Mouse (Mus musculus): ENCODE results near the gene Ryr2.

DNA sequence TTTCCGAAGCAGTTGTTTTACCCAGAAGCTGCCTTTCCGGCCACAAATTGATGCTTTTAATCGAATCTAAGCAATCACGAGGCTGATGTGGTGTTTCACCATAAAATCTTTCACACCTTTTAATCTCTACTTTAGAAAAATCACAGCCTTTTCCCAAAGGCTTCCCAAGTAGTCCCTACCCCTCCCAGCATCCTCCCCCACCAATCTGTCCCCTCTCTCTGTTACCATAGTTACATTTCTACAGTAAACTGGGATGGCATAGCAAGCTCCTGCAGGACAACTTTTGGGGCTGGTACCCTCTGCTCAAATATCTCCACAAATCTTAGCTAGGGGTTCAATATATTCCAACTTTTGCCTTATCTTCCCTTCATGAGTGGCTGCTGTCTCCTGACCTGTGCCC is 342.8 kb downstream of the Ryr2 start:
- TF ChIP-seq CTCF (IDR thresholded peaks at IDR 0.05) (no peak), EP300 (IDR thresholded peaks at IDR 0.05) (no peak)

All from lung, postnatal 0 days (tissue).